Mouse (Mus musculus): ENCODE measurements around the gene Gm13691.
"Not testable (repeated sequence)": the region's sequence is repeated elsewhere in the genome, so short reads cannot be mapped to it uniquely, and the experiment has no call there.

Gene Gm13691

DNA sequence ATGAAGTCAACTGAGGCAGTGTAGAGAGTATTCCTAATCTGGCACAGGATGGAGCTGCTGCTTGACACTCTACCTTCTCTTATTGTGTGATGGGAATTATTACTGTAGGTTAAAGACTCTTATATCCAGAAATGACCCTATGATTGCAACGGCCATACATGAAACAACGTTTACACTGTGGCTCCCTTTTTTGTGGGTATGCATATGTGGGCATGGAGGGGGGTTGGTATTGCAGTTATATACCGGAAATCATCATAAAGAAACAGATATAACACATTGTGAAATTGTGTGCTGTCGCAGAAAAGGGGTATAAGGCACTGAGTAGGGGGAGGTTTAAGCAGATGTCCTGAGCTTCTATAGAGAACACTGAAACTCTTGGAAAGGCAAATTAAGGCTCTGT lies 45.6 kb downstream of the Gm13691 start:
- peak; percentile 51 for DNase-seq

- DNase-seq = peak; percentile 77
Measured at GRCm38 (mm10) chr2:84037304-84037703, 47.0 kb downstream of the Gm13691 start.

- DNase-seq = not testable (repeated sequence)
Measured at GRCm38 (mm10) chr2:84037943-84038342, 47.6 kb downstream of the Gm13691 start.

DNA sequence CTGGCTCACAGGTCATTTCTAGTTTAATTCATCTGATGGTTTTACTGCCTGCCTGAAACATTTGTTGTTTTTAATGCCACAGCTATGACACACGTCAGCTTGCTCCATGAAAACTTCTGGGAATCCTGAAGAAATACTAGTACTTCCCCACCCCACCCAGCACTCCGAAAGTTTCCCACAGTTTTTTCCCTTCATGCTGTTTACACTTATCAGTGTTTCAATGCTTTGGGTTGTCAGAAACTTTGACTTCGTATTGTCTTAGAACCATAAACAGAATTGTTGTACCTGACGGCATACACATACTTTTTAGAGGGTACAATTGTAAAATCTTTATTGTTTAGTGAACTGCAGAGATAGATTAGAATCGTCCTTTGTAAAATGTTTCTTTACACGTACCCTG lies 48.9 kb downstream of the Gm13691 start:
- peak; percentile 22 for DNase-seq

Measured in heart, adult 11 months (tissue).